Mouse (Mus musculus) gastrocnemius, adult 2 months (tissue): Measurements from ENCODE around the gene Pdxp. TPM values are rescaled to one million over a fixed set of nuclear protein-coding genes. Genes with fewer than 3 reads are reported as not detected.
A peak's percentile ranks its signal among the peaks of the same experiment; 100 is the strongest.

ENCODE experiments used
- DNase-seq: peaks from one replicate; pipeline ENCODE4 v3.0.0; 2022
- H3K27ac ChIP-seq: fragments of 200-600 bp; 2 replicates; pipeline ENCODE4 v1.8.1; 2022; ENCODE audit warnings: mild to moderate bottlenecking
- H3K4me3 ChIP-seq: fragments of 200-600 bp; 2 replicates; pipeline ENCODE4 v1.8.1; 2022; ENCODE audit warnings: mild to moderate bottlenecking, moderate library complexity
- CTCF ChIP-seq: fragments of 200-600 bp; IDR thresholded peaks from 2 replicates; pipeline ENCODE4 v1.8.1; 2022; ENCODE audit warnings: antibody characterized with exemption, mild to moderate bottlenecking, moderate library complexity
- intact Hi-C: fragments of 180-260 bp; cut with DNase I; formaldehyde crosslinking; loops from one replicate; pipeline ENCODE4 v1.15.1; 2025
- total RNA-seq, 2 experiments: library from RNA; stranded (reverse); gene quantifications; 2 replicates each; pipeline ENCODE4 v1.2.3; 2021

Gene Pdxp
- total RNA-seq, 2 experiments from 2014 or later = 1.1 to 1.4 TPM

GRCm38 (mm10) chr15:78880432-78880831, 33.3 kb upstream of the Pdxp start:
- TF ChIP-seq CTCF = no peak
- no peak overlapping the region for H3K4me3 ChIP-seq
- no peak overlapping the region for H3K27ac ChIP-seq
- intact Hi-C loops = no loop called here
- DNase-seq = no peak

DNA sequence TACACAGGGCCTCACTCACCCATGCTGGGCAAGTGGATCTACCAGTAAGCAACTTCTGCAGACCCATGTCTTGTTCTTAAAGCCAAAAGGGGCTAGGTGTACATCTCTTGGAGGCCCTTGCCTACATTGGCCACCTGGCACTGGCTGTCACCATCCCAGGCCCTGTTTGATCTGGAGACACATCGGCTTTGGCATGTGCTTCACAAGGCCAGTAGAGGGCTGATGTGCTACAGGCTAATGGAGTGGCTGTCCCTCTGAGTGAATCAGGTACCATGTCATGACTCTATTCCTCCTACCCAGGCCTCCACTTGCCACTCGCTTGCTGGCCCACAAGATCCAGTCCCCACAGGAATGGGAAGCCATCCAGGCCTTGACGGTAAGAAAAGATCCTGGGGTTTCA, 31.9 kb upstream of the Pdxp start:
- Histone ChIP-seq H3K27ac (no peak overlapping the region), H3K4me3 (no peak overlapping the region)
- intact Hi-C loops = no loop called here
- TF ChIP-seq CTCF = no peak
- DNase-seq = no peak

DNA sequence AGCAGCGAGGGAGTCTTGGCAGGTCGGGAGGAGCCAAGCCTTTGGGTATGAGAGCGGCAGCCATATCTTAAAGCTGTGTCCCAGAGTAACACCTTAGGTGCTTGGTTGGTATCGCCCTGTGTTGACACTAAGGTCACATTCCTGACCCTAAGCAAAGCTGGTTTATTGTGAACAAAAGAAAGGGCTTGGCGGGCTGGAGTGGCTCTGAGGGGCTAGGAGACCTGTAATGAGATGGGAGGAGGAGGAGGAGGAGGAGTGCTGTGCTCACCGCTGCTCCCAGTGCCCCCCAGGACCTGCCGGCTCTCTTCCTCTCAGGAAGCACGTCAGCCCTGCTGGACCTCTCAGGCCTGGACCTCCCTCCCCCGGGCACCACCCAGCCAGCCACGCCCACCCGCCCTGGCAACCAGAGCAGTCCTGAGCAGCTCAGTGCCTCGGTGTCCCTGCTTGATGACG, 24.3 kb upstream of the Pdxp start:
- intact Hi-C loops = no loop called here
- no peak for TF ChIP-seq CTCF
- Histone ChIP-seq H3K4me3 (no peak overlapping the region), H3K27ac (0 out of 2 replicates have a peak overlapping the region, but pooled peaks have one; percentile 28)
- no peak for DNase-seq

DNA sequence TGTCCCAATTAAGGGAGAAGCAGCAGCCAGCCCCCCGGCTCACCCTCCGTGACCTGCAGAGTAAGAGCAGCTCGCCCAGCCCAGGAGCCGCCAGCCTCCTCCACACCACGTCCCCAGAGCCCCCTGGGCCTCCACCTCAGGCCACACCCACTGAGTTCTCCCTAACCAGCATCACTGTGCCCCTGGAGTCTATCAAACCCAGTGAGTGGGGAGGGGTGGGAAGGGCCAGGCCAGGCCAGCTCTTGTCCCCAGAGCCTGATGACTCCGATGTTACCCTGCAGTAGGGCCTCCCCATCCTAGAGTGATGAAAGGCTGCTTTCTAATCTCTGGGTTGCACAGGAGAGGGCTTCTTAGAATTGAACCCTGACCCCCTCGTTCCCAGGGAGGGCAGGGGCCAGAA, 21.3 kb upstream of the Pdxp start:
- TF ChIP-seq CTCF = no peak
- Histone ChIP-seq H3K27ac (no peak overlapping the region), H3K4me3 (no peak overlapping the region)
- intact Hi-C loops = no loop called here
- DNase-seq = no peak

DNA sequence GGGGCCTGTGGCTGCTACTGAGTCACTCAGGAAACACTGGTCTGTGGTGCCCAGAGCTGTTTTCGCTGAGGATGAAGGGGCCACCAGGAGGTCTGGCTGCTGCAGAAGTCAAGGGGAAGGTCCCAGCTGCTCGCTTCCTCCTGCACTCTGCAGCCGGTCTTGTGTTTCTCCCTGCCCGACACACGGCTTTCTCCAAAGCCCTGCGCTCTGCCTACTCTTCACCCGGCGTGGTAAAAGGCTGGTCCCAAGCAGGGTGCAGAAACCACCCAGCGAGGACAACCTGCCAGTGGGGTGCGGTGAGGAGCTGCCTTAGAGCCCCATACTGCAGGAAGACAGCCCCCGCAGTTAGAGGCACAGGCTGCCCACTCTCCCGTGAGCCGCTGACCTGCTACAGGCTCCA, 19.0 kb upstream of the Pdxp start:
- DNase-seq = no peak
- Histone ChIP-seq H3K27ac (no peak overlapping the region), H3K4me3 (no peak overlapping the region)
- no peak for TF ChIP-seq CTCF
- intact Hi-C loops = no loop called here

DNA sequence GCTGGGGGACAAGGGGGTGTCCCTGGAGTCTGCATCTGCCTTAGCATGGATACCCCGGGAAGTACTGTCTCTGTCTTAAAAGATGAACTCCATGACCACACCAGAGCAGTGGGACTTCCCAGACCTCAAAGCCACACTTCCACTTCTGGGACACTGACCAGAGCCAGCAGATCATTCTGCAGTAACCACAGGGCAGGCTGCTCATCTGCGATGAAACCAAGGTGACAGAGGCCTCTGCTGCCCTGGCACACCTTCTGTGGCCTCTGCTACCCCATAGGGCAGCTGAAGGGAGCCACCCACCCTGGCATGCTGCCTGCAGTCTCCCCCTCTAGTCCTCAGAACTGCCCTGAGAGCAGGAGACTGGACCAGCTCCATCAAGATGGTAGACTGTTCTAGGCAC, 18.0 kb upstream of the Pdxp start:
- no peak for DNase-seq
- intact Hi-C loops = no loop called here
- Histone ChIP-seq H3K27ac (no peak overlapping the region), H3K4me3 (no peak overlapping the region)
- no peak for TF ChIP-seq CTCF

DNA sequence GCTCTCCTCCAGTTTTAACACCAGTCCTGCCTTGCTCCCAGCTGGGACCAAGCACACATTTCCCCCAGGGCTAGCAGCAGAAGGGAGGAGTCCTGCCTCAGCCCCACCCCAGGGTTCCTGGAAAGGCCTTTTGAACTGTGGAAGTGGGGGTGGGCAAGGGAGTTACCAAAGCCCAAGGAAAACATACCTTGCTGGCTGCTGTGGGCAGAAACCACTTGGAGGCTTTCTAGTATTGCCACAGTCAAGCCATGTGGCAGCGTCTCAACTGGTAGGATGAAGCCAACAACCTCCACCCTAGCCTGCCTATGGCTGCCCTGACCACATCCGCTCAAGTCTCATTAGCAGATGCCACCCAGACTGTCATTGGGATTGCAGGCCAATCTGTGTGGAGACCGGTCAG, 17.6 kb upstream of the Pdxp start:
- no peak for DNase-seq
- Histone ChIP-seq H3K4me3 (no peak overlapping the region), H3K27ac (no peak overlapping the region)
- intact Hi-C loops = no loop called here
- TF ChIP-seq CTCF = no peak

DNA sequence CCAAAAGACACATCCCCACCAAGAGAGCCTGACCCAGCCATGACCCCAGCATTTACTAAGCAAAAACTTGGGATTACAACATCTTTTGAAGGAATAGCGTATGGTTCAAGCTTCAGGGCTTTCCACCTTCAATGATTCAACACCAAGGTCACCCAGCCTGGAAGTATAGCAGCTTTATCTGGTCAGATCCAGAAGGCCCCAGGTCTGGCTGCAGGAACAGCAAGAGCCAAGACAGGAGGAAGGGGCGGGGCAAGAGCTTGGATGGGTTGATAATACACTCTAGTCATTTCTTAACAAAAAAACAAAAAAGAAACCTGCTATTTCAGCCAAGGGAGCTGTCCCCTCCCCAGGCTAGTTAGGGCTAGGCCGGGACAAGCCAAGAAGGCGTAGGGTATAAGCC, 16.2 kb upstream of the Pdxp start:
- Histone ChIP-seq H3K4me3 (no peak overlapping the region), H3K27ac (no peak overlapping the region)
- no peak for DNase-seq
- no peak for TF ChIP-seq CTCF
- intact Hi-C loops = no loop called here

- H3K27ac ChIP-seq = no peak overlapping the region; the same call in 1 of the 2 replicates
These were observed 15.2 kb upstream of the Pdxp start for GRCm38 (mm10) chr15:78898507-78899001.

DNA sequence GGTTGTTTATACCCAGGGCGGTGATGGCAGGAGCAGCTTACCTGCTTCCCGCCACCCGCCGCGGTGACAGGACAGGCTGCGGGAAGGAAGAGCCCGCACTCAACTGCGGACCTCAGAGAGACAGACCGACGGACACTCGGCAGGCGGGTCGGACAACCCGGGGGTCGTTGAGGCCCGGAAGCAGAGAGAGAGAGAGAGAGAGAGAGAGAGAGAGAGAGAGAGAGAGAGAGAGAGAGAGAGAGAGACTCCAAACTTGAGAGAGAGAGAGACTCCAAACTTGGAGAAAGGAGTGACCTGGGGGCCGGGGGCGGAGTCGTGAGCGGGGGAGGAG, 14.3 kb upstream of the Pdxp start, which contains the start of gene Gm49510:
Gm49510 (plus strand) TSS at position 259 of the 331 bp plus-strand sequence.
- Histone ChIP-seq H3K4me3 (peak within 1 kb of the TSS; percentile 78), H3K27ac (peak within 1 kb of the TSS; percentile 78)
- intact Hi-C loops = no loop called here
- no peak for TF ChIP-seq CTCF
- DNase-seq = no peak

More at GRCm38 (mm10) chr15:78898507-78899001, 15.2 kb upstream of the Pdxp start:
- no peak for DNase-seq
- peak overlapping the region; percentile 78 for H3K4me3 ChIP-seq
- no peak for TF ChIP-seq CTCF
- intact Hi-C loops = no loop called here

- DNase-seq = peak; percentile 83
- no peak for TF ChIP-seq CTCF
- intact Hi-C loops = loop anchor here (5.0 kb wide), 1 partner anchor 42 kb away; no protein-coding TSS in a partner anchor
- Histone ChIP-seq H3K27ac (peak within 1 kb of the TSS; percentile 78), H3K4me3 (peak within 1 kb of the TSS; percentile 78)
These were observed 13.8 kb upstream of the Pdxp start, which contains the start of gene Sh3bp1 for GRCm38 (mm10) chr15:78899740-78900584. Gene Sh3bp1 (plus strand): TSS chr15:78899768.

- intact Hi-C loops = loop anchor here (5.0 kb wide), 1 partner anchor 41 kb away; no protein-coding TSS in a partner anchor
- DNase-seq = peak; percentile 48
- Histone ChIP-seq H3K27ac (peak overlapping the region; percentile 78), H3K4me3 (peak overlapping the region; percentile 78)
- TF ChIP-seq CTCF = no peak
These were observed 12.9 kb upstream of the Pdxp start for GRCm38 (mm10) chr15:78900585-78901421.
